Mouse (Mus musculus) left cerebral cortex, postnatal 10 days (tissue): Measurements from ENCODE around the gene Krt90. TPM values are rescaled to one million over a fixed set of nuclear protein-coding genes. Genes with fewer than 3 reads are reported as not detected.

ENCODE experiments used
- DNase-seq, 2 experiments: peaks; one replicate each; pipeline ENCODE4 v3.0.0; 2021 to 2022; ENCODE audit warnings: low spot score in 2 of 2, mixed read lengths in 1 of 2; ENCODE audit errors: extremely low spot score in 1 of 2
- intact Hi-C: fragments of 180-260 bp; cut with DNase I; formaldehyde crosslinking; loops from one replicate; pipeline ENCODE4 v1.15.1; 2025
- total RNA-seq, 2 experiments: library from RNA; stranded (reverse); gene quantifications; 2 replicates each; pipeline ENCODE4 v1.2.3; 2021

The Krt90 gene
- total RNA-seq: not detected

DNA sequence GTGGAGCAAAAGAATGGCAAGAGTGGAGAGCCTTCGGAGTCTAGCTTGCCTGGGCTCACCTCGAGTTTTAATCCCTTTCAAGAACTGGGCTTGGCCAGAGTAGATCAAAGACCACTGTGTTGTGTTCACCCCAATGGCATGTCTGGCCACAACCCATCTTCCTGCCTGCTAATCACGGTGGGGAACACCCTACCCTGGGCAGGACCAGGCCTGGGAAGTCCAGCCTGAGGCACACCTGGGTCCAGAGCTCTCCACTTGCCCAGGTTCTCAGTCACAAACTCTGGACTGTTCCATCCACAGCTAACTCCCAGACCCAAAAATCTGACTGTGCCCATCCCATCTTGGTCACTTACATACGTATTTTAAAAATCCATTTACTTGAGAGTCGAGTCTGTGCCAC lies at the start of gene Krt90:
Krt90 (minus strand) TSS at position 101 of the 400 bp plus-strand sequence.
- no peak for DNase-seq
- intact Hi-C loops: no loop called here

DNA sequence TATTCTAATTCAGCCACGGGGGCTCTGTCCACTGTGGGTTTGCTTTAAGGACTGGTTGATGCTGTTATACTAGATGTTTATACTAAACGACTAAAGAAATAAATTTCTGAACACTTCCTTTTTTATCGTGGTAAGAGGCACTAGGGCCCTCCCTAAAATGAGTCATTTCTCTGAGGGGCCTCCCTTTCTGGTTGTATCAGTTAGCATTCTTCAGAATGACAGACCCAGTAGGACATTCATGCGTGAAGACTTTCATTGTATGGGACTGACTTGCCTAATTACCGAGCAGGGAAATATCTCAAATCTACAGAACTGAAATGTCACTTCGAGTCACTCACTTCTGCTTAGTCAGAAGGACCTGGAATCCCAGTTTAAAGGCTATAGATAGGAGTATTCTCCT lies 36.4 kb upstream of the Krt90 start:
- intact Hi-C loops: no loop called here

DNA sequence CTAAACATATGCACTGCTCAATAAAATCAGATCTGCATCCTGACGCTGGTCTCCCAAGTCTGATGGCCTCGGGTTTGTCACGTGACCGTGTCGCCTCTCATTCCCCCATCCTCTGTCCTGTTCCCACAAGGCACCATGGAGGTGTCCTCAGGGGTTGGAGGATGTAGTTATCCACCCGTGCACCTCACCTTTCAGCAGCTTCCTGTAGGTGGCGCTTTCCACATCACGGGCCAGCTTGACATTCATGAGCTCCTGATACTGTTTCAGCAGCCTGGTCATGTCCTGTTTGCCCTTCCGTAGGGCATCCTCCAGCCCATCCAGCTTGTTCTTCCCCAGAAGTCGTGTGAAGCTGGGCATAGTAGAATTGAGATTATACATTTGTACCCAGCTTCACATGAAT lies 25.5 kb upstream of the Krt90 start:
- DNase-seq: no peak
- intact Hi-C loops: no loop called here

More for the DNA sequence above, 36.4 kb upstream of the Krt90 start:
- no peak for DNase-seq

DNA sequence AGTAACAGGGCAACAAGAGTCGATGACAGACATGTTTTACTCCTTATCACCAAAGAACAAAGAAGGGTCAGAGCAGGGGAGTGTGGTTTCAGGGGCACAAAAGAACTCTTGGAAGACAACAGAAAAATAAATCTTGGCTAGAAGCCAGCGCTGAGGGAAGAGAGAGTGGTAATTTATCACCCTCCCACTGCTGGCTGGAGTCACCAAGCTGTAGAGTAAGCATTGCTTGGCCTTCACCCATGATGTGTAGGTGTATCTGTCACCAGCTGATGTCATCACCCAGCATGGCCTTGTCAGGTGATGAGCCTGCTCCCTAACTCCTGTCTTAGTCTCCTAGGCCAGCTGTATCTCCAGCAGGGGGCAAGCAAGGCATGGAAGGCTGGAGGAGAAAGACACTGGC lies 21.7 kb upstream of the Krt90 start:
- intact Hi-C loops: no loop called here
- DNase-seq: no peak

DNA sequence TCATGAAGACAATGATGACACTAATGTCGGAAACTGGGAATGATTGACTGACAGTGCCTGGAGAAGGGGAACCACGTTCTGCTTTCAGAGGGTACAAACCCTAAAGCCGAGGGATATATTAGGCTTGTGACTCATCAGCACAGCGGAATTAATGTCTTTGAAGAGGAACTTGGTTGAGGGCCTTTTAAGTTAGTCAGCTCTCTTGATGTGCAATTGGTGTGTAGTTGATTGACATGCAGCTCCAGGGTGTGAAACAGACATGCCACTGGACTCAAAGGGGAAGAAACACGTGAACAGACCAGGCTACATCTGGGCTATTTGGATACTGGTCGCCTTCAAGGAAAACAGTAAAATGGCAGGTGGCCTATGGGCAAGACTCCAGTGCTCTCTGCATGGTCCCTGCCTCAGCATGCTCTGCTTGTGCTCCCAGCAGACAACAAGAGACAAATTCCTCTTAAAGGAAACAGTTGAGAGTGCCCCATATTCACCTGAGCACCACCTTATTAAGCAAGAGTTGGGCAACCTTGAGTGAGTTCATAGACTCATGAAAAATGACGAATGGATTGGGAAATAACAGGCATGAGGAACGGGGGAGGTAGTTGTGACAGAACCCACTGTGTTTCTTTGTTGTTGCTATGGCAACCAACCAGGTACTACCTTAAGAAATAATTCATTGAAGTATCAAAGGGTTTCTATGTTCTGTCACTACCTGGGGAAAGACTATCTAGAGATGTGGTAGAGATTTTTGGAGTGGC lies 20.6 kb upstream of the Krt90 start:
- no peak for DNase-seq
- intact Hi-C loops: no loop called here

GRCm38 (mm10) chr15:101581701-101582100 lies 19.0 kb upstream of the Krt90 start:
- DNase-seq: no peak
- intact Hi-C loops: no loop called here

GRCm38 (mm10) chr15:101575506-101575905 lies 12.8 kb upstream of the Krt90 start:
- DNase-seq: no peak
- intact Hi-C loops: no loop called here

DNA sequence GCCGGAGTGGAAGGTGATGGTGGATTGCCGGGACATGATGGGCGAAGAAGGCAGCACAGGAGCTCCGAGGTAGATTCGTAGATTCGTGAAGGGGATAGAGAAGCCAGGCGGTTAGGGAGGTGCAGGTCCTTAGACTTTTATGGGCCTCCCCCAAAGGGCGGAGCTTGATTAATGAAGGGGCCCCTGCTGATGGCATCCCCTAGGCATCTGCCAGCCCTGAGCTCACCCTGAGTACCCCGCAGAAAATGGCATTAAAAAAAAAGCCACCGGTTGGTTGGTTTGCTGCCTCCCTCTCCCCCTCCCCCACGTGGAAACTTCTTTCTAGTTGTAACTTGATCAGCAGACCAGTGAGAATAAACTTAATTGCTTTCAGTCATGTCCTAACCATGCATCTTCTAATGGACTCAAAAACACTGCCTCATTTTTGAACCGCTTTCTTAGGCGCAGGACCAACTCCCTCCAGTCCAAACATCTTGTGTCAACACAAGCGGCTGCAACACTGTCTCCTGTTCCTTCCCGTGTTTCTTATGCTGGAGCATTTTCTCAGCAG lies 11.1 kb upstream of the Krt90 start, which contains the start of gene Krt75:
Krt75 (minus strand) TSS at position 109 of the 550 bp plus-strand sequence.
- no peak for DNase-seq
- intact Hi-C loops: no loop called here

GRCm38 (mm10) chr15:101567780-101568179 lies 5.0 kb upstream of the Krt90 start:
- intact Hi-C loops: no loop called here
- no peak for DNase-seq

- DNase-seq: no peak
- intact Hi-C loops: no loop called here
Observed at GRCm38 (mm10) chr15:101558034-101558646, 4.6 kb downstream of the Krt90 start.

DNA sequence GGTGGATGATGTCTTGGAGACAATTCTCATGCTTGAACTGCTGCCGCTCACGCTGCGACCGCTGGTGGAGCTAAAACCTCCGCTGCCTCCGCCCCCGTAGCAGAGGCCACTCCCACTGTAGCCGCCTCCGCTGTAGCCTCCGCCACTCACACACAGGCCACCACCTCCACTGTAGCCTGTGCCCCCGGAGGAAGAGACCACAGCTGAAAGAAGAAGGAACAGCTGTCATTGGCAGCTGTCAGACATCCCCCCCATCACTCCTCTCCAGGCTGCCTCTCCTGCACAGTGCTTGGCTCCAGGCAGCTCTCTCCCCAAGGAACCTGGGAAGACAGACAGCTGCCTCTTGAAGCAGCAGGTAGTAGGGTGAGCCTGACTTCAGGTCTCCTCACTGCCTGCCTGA lies 9.6 kb downstream of the Krt90 start:
- DNase-seq: peak in 1 of 2 experiments; percentile 73
- intact Hi-C loops: no loop called here

DNA sequence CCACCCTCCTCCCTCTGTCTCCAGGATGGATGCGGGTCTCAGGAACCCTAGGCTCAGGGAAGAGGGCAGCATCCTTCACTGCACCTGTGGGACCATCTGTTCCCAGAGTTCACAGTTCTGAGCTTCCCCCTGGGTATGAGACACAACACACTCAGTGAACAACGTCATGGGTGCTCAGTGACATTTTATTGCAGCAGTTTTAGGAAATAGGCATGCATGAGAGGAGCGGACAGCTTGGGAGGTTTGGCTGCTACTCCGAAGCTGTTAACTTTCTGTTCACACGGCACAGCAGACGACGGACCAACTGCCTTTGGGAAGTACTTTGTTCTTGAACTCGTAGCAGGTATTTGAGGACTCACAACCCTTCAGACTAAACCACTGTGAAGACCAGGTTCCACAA lies 10.6 kb downstream of the Krt90 start:
- DNase-seq: no peak

GRCm38 (mm10) chr15:101550567-101550966 lies 12.2 kb downstream of the Krt90 start, which contains the start of gene Krt82:
Gene Krt82 (minus strand): TSS chr15:101550667.
- intact Hi-C loops: no loop called here
- DNase-seq: no peak

More for the DNA sequence above, 10.6 kb downstream of the Krt90 start:
- intact Hi-C loops: no loop called here

DNA sequence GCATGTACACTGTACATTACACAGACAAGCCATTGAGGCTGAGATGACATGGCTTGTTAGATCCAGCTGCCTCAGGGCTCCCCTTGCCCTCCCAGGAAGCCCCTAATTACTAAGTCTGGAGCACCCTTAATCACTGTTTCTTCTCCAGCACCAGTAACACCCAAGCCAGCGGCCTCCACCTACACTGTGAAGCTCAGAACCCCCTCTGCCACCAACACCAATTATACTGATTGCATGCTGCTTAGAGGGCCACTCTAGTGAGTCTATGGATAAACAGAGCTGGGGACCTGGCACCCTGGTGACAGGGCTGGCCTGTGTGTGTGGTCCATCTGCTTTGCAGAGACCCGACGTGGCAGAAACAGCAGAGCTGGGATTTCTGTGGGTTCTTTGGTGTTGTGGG lies 18.3 kb downstream of the Krt90 start:
- intact Hi-C loops: no loop called here
- DNase-seq: no peak

- no peak for DNase-seq
- intact Hi-C loops: no loop called here
Observed at GRCm38 (mm10) chr15:101542543-101542942, 20.2 kb downstream of the Krt90 start.

GRCm38 (mm10) chr15:101538580-101538900 lies 24.2 kb downstream of the Krt90 start:
- intact Hi-C loops: no loop called here
- DNase-seq: no peak

- no peak for DNase-seq
- intact Hi-C loops: no loop called here
Observed at GRCm38 (mm10) chr15:101537864-101538579, 24.7 kb downstream of the Krt90 start.

DNA sequence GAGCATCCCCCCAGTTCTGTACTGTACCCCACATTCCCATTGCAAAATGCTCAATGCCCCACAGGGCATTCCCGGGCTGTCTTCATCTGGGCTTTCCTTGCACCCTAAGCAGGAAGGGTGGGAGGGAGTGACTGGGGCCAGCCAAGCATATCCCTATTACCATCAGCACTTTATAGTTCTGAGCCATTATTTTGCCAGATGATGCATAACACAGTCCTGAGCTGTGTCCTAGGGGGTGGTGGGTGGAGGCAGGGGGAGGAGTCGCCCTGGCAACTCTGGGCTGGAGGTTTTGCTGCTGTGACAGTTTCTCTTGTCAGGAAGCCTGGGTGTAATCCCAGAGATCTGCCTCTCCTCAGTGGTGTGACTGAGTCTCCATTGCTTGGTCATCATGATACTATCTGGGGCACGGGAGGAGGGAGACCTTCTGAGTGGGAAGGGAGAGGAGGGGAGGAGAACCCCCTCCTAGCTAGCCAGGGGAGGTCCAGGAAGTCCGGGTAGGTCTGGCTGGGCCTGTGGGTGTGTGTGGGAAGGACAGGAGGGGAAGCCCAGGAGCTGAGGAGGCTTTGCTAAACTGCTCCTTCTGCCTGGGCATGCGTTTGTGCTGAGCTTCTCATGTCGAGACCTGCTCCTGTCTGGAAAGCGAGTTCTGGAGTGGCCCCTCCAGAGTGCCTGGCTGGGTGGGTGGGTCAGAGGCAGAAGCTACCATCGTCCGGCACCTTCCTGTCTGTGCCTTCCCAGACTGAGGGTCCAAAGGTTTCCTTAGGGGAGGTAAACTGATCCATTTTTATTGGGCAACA lies 26.5 kb downstream of the Krt90 start:
- DNase-seq: no peak
- intact Hi-C loops: no loop called here

DNA sequence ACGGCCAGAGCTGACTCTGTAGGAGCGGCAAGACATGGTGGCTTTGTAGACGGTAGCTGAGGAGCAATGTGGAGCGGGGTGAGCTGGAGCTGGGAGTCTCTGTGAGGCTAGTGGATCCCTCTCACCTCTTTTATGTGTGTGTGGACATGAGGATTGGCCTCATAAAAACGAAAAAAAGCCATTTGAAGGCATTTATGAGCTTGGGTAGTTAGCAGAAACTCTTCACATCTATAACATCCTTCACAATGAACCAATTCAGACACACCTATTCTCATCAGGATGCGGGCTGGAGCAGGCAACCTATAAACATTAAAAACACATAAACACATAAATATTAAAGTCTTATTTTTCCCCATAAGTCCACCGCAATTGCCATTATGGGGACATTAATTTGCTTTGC lies 30.0 kb downstream of the Krt90 start, which contains the start of gene Krt84:
Krt84 (minus strand) TSS at position 101 of the 400 bp plus-strand sequence.
- DNase-seq: no peak
- intact Hi-C loops: no loop called here
